Mouse (Mus musculus) testis, adult 2 months (tissue): ENCODE results near the gene Dlgap3. TPM values are rescaled to one million over a fixed set of nuclear protein-coding genes. Genes with fewer than 3 reads are reported as not detected.

Experiments
- H3K27ac ChIP-seq: fragments of 200-500 bp; 2 replicates; pipeline ENCODE4 v1.5.1; 2012; ENCODE audit warnings: low read depth, low read length; ENCODE audit not compliant: control insufficient read depth, insufficient read depth
- H3K27me3 ChIP-seq: fragments of 200-500 bp; 2 replicates; pipeline ENCODE4 v1.6.1; 2012; ENCODE audit warnings: mild to moderate bottlenecking, low read length, moderate library complexity; ENCODE audit not compliant: control insufficient read depth, insufficient read depth
- H3K36me3 ChIP-seq: fragments of 200-500 bp; 2 replicates; pipeline ENCODE4 v1.6.1; 2012; ENCODE audit warnings: mild to moderate bottlenecking, low read length; ENCODE audit not compliant: control insufficient read depth, insufficient read depth
- H3K4me1 ChIP-seq: fragments of 200-500 bp; 2 replicates; pipeline ENCODE4 v1.6.1; 2012; ENCODE audit warnings: low read length; ENCODE audit not compliant: control insufficient read depth, insufficient read depth
- H3K4me3 ChIP-seq: fragments of 200-500 bp; 2 replicates; pipeline ENCODE4 v1.5.1; 2012; ENCODE audit warnings: low read depth, mild to moderate bottlenecking, low read length, moderate library complexity, mixed read lengths; ENCODE audit not compliant: control insufficient read depth
- CTCF ChIP-seq: fragments of 200-500 bp; IDR thresholded peaks from 2 replicates; pipeline ENCODE4 v1.5.1; 2012; ENCODE audit warnings: low read depth, mild to moderate bottlenecking, inconsistent platforms, low read length, moderate library complexity; ENCODE audit not compliant: control insufficient read depth, insufficient read depth, insufficient replicate concordance
- POLR2A ChIP-seq: fragments of 200-500 bp; IDR thresholded peaks from 2 replicates; pipeline ENCODE4 v1.6.1; 2012; ENCODE audit warnings: low read depth, mild to moderate bottlenecking, inconsistent platforms, low read length, moderate library complexity; ENCODE audit not compliant: control insufficient read depth
- polyA plus RNA-seq: library from polyadenylated mRNA; depleted of rRNA; stranded (reverse); fragments of >200 nt; gene quantifications from 2 replicates; pipeline ENCODE4 v1.2.3, GENCODE M21; 2012

Dlgap3 gene
- polyA plus RNA-seq, 1 experiment = 3.3 TPM

DNA sequence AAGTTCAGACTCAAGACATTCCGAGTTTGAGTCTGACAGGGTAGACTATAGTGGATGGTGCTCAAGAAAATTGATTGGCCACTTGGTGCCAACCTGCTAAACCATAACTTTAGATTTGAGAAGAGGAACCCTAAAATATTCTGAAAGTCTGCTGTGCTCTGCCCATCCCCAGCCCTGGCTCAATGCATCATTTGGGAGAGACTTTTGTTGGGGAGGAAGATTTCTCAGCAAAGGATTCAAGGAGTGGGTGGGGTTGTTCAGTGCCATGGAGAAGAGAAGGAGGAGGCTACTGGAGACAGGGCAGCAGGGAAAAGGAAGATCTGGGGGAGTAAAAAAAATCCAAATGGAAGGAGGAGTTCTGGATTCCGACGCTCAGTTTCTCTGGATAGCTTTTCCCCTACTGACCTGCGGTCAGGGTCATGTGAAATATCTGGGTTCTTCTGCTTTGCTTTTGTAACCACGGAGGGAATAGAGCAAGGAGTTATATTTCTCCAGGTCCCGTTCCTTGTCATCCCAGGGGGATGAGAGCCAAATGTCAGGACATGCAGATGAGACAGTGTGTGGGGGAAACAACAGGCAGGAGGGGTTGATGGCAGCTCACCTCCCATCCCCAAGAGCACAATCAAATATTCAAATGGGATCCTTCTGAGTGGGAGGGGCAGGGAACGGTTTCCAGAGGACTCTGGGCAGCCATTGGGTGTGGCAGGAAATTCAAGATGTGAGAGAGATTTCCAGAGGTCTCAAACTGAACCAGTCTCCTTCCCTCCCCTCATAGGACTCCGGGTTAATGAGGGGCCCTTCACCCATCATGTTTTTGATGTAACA lies 5.3 kb downstream of the Dlgap3 start:
- Histone ChIP-seq H3K36me3 (no peaks in the 10 kb centered on the region), H3K27ac (no peak overlapping the region), H3K27me3 (no peaks in the 10 kb centered on the region), H3K4me3 (no peak overlapping the region), H3K4me1 (peaks cover 10% of the 10 kb centered on the region)
- TF ChIP-seq POLR2A = no peak
- no peak for TF ChIP-seq CTCF

DNA sequence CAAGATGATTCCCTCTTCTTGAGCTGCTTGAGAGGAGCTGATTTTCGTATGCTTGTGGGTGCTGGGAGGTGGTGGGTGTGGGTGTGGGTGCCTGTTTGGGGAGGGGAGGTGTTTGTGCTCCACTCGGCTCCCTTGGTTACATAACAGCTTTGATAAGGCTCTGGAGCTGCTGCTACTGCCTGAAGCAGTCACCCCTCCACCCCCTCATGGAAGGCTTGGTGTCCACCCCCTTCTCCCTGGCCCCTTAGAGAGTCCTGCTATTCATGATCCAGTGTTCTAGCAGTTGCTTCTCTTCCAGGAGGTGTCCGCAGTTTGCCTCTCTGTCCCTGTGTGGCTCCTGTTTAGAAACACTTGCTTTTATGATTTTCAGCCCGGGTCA lies 5.9 kb downstream of the Dlgap3 start:
- H3K4me1 ChIP-seq = peaks cover 12% of the 10 kb centered on the region
- H3K36me3 ChIP-seq = no peaks in the 10 kb centered on the region
- TF ChIP-seq POLR2A = no peak
- TF ChIP-seq CTCF = no peak
- no peak overlapping the region for H3K4me3 ChIP-seq
- H3K27me3 ChIP-seq = no peaks in the 10 kb centered on the region
- no peak overlapping the region for H3K27ac ChIP-seq

DNA sequence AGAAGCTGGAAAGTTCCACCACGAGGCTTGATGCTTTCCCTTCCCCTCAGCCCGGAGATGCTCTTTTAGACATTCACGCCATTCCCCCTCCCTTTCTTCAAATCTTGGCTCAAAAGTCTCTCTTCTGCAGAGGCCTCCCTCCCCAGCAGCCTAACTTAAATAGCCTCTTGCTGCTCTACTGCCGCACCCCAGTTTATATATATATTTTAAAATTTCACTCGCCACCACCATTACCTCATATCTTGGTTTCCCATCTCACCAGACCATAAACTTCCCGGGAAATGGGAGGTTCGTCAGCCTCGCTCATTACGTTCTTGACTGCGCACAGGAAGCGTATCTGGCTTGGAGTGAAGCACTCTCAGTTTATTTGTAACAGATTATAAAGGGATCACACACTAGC lies 9.0 kb downstream of the Dlgap3 start:
- TF ChIP-seq CTCF (no peak), POLR2A (no peak)
- Histone ChIP-seq H3K4me1 (peaks cover 20% of the 10 kb centered on the region), H3K27ac (no peak overlapping the region), H3K27me3 (no peaks in the 10 kb centered on the region), H3K4me3 (peak overlapping the region; percentile 88; the same call in 1 of the 2 replicates), H3K36me3 (no peaks in the 10 kb centered on the region)

DNA sequence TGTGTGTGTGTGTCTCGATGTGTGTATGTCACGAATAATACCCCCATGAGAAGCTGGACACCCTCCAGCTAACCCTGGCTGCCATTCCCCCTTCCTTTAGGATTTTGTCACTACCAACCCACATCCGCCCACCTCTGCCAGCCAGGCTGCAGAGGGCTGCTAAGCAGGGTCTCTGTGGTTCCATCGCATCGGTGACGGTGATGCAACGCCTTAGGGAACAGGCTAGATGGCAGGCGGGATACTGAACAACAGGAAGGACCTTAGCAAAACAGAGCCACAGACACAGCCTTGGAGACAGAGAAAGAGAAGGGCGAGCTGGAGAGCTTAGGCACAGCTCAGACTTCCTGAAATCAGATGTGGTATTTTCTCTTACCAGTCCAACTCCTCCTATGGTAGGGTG lies 9.7 kb downstream of the Dlgap3 start:
- TF ChIP-seq CTCF = no peak
- no peak for TF ChIP-seq POLR2A
- Histone ChIP-seq H3K4me1 (peaks cover 20% of the 10 kb centered on the region), H3K36me3 (no peaks in the 10 kb centered on the region), H3K27ac (no peak overlapping the region), H3K27me3 (no peaks in the 10 kb centered on the region), H3K4me3 (peak overlapping the region; percentile 88)

DNA sequence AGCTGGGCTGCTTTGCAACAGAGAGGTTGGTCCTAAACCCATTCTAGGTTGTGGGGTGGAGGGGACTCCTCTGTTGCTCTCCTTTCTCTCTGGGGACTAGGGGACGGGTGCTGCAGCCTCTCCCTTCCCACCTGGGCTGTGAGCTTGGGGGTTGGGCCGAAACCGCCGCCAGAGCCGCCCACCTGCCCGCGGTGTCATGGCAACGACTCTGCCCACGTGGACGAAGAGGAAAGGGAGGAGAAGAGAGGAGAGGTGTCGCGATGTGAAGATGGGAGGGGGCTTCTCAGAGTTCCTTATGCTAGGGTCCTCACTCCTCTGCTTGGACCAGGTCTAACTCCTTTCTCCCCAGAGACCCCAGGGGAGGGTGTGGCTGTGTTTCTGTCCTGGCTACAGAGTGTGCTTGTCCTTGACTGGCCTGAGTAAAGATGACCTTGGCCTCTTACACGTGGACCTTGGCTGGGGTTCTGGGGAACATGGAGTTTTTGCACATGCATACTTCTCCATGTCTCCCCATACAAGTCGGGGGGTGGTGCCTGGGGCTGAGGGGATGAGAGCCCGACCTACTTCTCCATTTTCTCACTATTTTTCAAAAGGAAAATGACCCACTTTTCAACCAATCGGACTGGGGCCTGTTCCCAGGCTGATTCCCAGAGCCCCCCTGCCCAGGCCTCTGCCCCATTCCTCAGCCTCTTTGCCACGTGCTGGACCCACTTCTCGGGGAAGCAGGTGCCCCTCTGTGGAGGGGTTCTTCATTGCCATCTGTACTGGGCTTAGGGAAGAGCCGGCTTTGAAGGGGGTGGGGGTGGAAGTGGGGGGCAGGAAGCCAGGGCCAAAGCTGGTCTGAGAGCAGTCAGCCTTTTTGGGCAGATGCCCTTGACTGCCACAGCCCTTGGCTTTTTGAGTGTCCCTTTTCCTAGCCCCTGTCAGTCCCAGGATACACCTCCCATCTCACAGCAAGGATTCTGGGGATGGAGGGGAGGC lies 10.8 kb downstream of the Dlgap3 start:
- H3K4me1 ChIP-seq = peaks cover 20% of the 10 kb centered on the region
- no peak for TF ChIP-seq CTCF
- peak; percentile 62 for TF ChIP-seq POLR2A
- H3K27ac ChIP-seq = peak overlapping the region; percentile 85
- H3K4me3 ChIP-seq = peak overlapping the region; percentile 88
- no peaks in the 10 kb centered on the region for H3K36me3 ChIP-seq
- no peaks in the 10 kb centered on the region for H3K27me3 ChIP-seq

DNA sequence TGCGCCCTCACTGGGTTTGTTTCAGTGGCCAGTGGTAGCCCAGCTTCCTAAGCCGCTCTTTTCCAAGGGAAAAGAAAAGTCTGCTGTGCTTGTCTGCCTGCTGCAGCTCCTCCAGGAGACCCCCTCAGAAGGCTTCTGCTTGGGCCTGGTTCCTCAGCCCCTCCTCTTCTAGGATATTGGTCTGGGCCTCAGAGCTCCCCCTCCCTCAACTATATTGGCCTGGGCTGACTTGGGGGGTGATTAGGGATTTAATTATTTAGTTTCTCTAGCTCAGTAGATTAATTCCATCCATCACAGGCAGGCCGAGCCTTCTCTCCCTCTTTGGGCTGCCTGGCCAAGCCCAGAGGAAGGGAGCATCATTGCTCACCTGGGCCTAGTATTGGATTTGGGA lies 11.4 kb downstream of the Dlgap3 start:
- Histone ChIP-seq H3K4me1 (peaks cover 20% of the 10 kb centered on the region), H3K4me3 (no peak overlapping the region), H3K27ac (no peak overlapping the region), H3K36me3 (no peaks in the 10 kb centered on the region), H3K27me3 (no peaks in the 10 kb centered on the region)
- no peak for TF ChIP-seq POLR2A
- no peak for TF ChIP-seq CTCF

DNA sequence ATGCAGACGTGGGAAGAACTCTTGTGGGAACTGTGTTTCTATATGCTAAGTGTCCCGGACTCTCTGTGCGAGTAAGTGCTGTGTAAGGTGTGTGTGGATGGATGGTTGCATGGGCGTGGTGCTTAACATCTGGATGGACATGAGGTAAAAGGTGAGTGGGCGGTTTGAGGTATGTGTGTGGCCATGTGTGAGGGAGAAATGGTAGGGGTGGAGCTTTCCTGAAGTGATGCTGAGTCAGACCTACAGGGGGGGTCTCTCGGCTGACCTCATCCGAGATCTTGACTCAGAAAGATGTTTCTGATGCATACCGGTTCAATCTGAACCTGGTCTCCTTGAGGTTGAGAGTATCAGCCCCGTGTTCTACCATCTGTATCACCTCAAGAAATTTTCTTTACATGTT lies 12.0 kb downstream of the Dlgap3 start:
- Histone ChIP-seq H3K36me3 (no peaks in the 10 kb centered on the region), H3K27ac (no peak overlapping the region), H3K27me3 (no peaks in the 10 kb centered on the region), H3K4me3 (no peak overlapping the region), H3K4me1 (peaks cover 20% of the 10 kb centered on the region)
- TF ChIP-seq CTCF (no peak), POLR2A (no peak)
